Mouse (Mus musculus) embryonic facial prominence, embryonic 15.5 days (tissue): Measurements from ENCODE around the gene D930048N14Rik. TPM values are rescaled to one million over a fixed set of nuclear protein-coding genes. Genes with fewer than 3 reads are reported as not detected.
"Not testable (repeated sequence)": the region's sequence is repeated elsewhere in the genome, so short reads cannot be mapped to it uniquely, and the experiment has no call there.

Experiments
- ATAC-seq: fragments of 200-750 bp; cut with Nextera tagmentation; 2 replicates; pipeline ENCODE4 v1.8.0; 2017; ENCODE audit warnings: low read depth, moderate TSS enrichment; ENCODE audit not compliant: insufficient number of reproducible peaks, low FRiP score, low TSS enrichment
- H3K27ac ChIP-seq: fragments of 300-500 bp; sonication (generic); replicated peaks from 2 replicates; pipeline ENCODE4 v1.5.1; 2015; ENCODE audit warnings: mild to moderate bottlenecking, inconsistent platforms
- H3K27me3 ChIP-seq: fragments of 300-500 bp; sonication (generic); 2 replicates; pipeline ENCODE4 v1.6.1; 2015; ENCODE audit warnings: inconsistent platforms
- H3K36me3 ChIP-seq: fragments of 300-500 bp; sonication (generic); 2 replicates; pipeline ENCODE4 v1.6.1; 2015; ENCODE audit warnings: mild to moderate bottlenecking, inconsistent platforms
- H3K4me1 ChIP-seq: fragments of 300-500 bp; sonication (generic); 2 replicates; pipeline ENCODE4 v1.6.1; 2015; ENCODE audit warnings: inconsistent platforms
- H3K4me2 ChIP-seq: fragments of 300-500 bp; sonication (generic); replicated peaks from 2 replicates; pipeline ENCODE4 v1.6.1; 2015; ENCODE audit warnings: mild to moderate bottlenecking, inconsistent platforms
- H3K4me3 ChIP-seq: fragments of 300-500 bp; sonication (generic); replicated peaks from 2 replicates; pipeline ENCODE4 v1.5.1; 2015; ENCODE audit warnings: mild to moderate bottlenecking, inconsistent platforms
- H3K9ac ChIP-seq: fragments of 300-500 bp; sonication (generic); 2 replicates; pipeline ENCODE4 v1.6.1; 2015; ENCODE audit warnings: inconsistent platforms
- H3K9me3 ChIP-seq: fragments of 300-500 bp; sonication (generic); replicated peaks from 2 replicates; pipeline ENCODE4 v1.6.1; 2016; ENCODE audit warnings: inconsistent platforms
- WGBS: fragments of 180-500 bp; shearing (Covaris S2); methylation state at CpG from one replicate; pipeline ENCODE4 v1.1.7; 2015; 5-methylcytosine and 5-hydroxymethylcytosine counted together
- polyA plus RNA-seq: library from polyadenylated mRNA; unstranded; fragments of >200 nt; fragmentation: Nextera tagmentation; extraction: Ambion mirVana; gene quantifications from 2 replicates; pipeline ENCODE4 v1.2.1, GENCODE M21; 2015

D930048N14Rik gene
- polyA plus RNA-seq, 1 experiment from 2014 or later = 4.5 TPM

DNA sequence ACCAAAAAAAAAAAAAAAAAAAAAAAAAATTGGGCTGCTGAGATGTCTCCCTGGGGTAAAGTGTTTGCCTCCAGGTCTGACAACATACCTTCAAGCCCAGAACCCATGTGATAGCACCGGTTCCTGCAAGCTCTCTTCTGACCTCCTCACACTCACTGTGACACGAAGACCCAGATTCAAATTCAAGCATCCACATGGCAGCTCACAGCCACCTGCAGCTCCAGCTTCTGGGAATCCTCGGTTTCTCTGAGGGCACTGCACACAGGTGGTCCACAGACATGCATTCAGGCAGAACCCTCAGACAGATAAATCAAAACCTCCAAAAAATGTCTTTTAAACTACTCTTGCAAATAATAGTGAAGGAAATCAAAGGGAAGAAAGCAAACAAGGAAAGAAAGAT lies 28.7 kb downstream of the D930048N14Rik start:
- H3K4me1 ChIP-seq = peaks cover 4% of the 10 kb centered on the region; the same call in 1 of the 2 replicates
- no peaks in the 10 kb centered on the region for H3K9me3 ChIP-seq
- H3K27ac ChIP-seq = no peak overlapping the region
- no peak overlapping the region for H3K4me2 ChIP-seq
- H3K36me3 ChIP-seq = no peaks in the 10 kb centered on the region
- WGBS = 67% methylated on average over 3 of the region's 3 CpGs
- ATAC-seq = no peak
- no peak overlapping the region for H3K4me3 ChIP-seq
- H3K9ac ChIP-seq = no peak overlapping the region
- H3K27me3 ChIP-seq = no peaks in the 10 kb centered on the region

DNA sequence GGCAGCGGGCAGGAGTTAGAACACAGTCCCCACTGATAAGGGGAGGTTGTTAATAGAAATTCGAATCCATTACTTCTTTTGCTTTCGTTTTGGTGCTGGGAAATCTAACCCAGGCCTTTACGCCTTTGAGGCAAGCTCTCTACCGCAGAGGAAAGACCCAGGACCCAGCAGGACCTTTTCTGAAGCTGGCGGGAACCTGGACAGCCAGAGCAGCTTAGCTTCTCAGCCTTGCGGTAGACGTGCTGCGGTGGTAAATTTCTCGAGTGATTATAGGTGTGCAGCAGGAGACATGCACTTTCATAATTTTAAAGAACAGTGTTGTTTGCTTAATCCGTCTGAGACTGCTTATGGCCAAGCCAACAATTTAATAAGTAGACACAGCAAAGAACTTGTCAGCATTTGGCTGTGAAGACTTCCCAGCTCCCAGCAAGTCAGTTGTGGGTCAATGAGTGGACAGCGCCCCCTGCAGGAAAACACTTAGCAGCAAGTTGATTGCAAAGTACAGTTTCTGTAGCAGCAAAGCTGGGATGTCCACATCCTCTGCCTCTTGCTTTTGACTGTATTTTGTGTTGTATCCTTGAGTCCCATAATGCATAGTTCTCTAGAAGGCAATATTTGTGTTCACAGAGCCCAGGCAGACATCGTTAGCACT lies 30.7 kb downstream of the D930048N14Rik start:
- Histone ChIP-seq H3K9ac (no peak overlapping the region), H3K36me3 (0 out of 2 replicates have a peak, but pooled peaks cover 4% of the 10 kb centered on the region), H3K27ac (no peak overlapping the region; the same call in 1 of the 2 replicates), H3K4me3 (peak overlapping the region; percentile 7; the same call in 1 of the 2 replicates), H3K4me2 (peak overlapping the region; percentile 25), H3K4me1 (peaks cover 4% of the 10 kb centered on the region; the same call in 1 of the 2 replicates), H3K27me3 (no peaks in the 10 kb centered on the region), H3K9me3 (no peaks in the 10 kb centered on the region)
- peak; percentile 34; the same call in 1 of the 2 replicates for ATAC-seq
- 25% methylated on average over 13 of the region's 13 CpGs for WGBS

- Histone ChIP-seq H3K9ac (no peak overlapping the region), H3K9me3 (no peaks in the 10 kb centered on the region), H3K27ac (no peak overlapping the region), H3K4me2 (peak overlapping the region; percentile 25; the same call in 1 of the 2 replicates), H3K4me3 (0 out of 2 replicates have a peak overlapping the region, but pooled peaks have one; percentile 7), H3K36me3 (0 out of 2 replicates have a peak, but pooled peaks cover 4% of the 10 kb centered on the region), H3K27me3 (no peaks in the 10 kb centered on the region), H3K4me1 (peaks cover 4% of the 10 kb centered on the region; the same call in 1 of the 2 replicates)
- no peak for ATAC-seq
- 30% methylated on average over 8 of the region's 8 CpGs for WGBS
Observed at GRCm38 (mm10) chr11:51681976-51682374, 31.2 kb downstream of the D930048N14Rik start.

DNA sequence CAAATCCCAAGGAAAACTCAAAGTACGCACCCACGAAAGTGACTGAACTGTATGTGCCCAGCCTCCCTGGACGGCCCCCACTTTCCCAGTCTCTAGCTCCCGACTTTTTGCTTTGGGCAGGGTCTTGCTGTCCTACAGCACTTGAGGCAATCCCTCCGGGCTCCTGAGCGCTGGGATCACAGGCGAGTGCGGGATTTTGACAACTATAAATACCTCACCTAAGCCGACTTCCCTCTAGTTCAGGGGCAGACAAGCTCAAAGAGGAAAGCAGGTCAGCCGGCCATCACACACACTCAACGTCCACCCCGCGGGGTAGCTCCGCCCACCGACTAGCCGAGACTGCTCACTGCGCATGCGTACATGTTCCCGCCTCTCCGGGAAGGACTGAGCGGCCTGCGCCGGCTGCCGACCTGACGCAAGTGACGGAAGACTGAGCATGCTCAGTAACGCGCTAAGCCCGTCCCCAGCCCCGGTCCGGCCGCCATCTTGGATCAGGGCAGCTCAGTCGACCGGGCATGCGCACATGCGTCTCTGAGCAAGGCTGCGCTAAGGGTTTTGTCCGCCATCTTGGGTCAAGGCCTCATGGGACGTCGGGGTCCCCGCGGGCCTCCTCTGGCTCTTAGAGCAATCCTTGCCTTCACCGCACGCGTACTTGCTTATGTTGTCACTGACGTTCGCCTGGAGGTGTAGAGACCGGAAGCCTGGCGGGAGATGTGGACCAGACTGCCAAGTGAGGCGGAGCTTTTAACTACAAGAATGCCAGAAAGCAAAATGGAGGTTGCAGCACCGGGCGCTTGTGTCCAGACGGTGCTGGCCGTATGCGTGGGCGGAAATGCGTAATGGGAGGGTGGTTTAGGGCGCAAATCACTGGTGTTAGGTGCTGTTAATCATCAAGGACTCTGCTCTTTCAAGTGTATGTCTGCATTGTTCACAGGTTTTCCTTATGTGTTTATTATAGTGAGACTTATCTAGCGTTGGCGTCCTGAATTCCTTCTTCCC lies 37.9 kb downstream of the D930048N14Rik start, which contains the start of gene 0610009B22Rik:
TSS of gene 0610009B22Rik (minus strand) at position 545 of the 999 bp plus-strand sequence.
- H3K36me3 ChIP-seq = peaks cover 15% of the 10 kb centered on the region; the same call in 1 of the 2 replicates
- H3K4me2 ChIP-seq = peak within 1 kb of the TSS; percentile 76
- H3K9me3 ChIP-seq = no peaks in the 10 kb centered on the region
- H3K4me1 ChIP-seq = peaks cover 9% of the 10 kb centered on the region; the same call in 1 of the 2 replicates
- no peaks in the 10 kb centered on the region for H3K27me3 ChIP-seq
- H3K4me3 ChIP-seq = peak within 1 kb of the TSS; percentile 66
- peak; percentile 100 for ATAC-seq
- under 1% methylated on average over 60 of the region's 60 CpGs for WGBS
- H3K9ac ChIP-seq = peak within 1 kb of the TSS; percentile 58
- peak within 1 kb of the TSS; percentile 99 for H3K27ac ChIP-seq

DNA sequence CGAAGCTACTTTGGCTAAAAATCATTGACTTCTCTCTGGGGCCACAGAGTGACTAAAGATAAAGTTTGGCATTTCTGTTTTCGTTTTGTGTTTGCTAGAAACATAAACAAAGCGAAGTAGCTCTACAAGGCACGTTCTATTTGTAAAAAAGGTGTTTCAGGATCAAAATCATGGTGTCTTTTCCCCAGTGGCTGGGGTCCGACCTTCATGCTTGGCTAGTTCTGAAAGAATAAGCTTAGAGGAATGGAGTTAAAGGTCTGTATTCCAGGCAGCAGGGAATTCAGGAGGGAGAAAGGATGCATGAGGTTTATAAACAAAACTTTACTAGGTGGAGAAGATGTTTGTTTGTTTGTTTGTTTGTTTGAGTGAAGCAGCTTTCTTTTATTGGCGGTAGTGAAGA lies 38.6 kb downstream of the D930048N14Rik start:
- peak overlapping the region; percentile 48; the same call in 1 of the 2 replicates for H3K9ac ChIP-seq
- no peaks in the 10 kb centered on the region for H3K9me3 ChIP-seq
- 18% methylated on average over 6 of the region's 6 CpGs for WGBS
- H3K27ac ChIP-seq = peak overlapping the region; percentile 99
- H3K4me2 ChIP-seq = peak overlapping the region; percentile 76
- peaks cover 9% of the 10 kb centered on the region; the same call in 1 of the 2 replicates for H3K4me1 ChIP-seq
- no peaks in the 10 kb centered on the region for H3K27me3 ChIP-seq
- H3K4me3 ChIP-seq = peak overlapping the region; percentile 66
- peaks cover 15% of the 10 kb centered on the region; the same call in 1 of the 2 replicates for H3K36me3 ChIP-seq
- no peak for ATAC-seq

GRCm38 (mm10) chr11:51690597-51690996 lies 39.8 kb downstream of the D930048N14Rik start:
- H3K9me3 ChIP-seq, H3K27me3 ChIP-seq, H3K9ac ChIP-seq, H3K4me3 ChIP-seq, H3K27ac ChIP-seq, H3K4me1 ChIP-seq, H3K4me2 ChIP-seq, ATAC-seq: not testable (repeated sequence)
- 89% methylated on average over 2 of the region's 3 CpGs for WGBS
- H3K36me3 ChIP-seq = peaks cover 13% of the 10 kb centered on the region; the same call in 1 of the 2 replicates

- no peaks in the 10 kb centered on the region for H3K27me3 ChIP-seq
- 93% methylated on average over 3 of the region's 3 CpGs for WGBS
- no peak overlapping the region for H3K4me3 ChIP-seq
- H3K4me1 ChIP-seq = no peaks in the 10 kb centered on the region
- no peak overlapping the region for H3K4me2 ChIP-seq
- H3K9ac ChIP-seq = no peak overlapping the region
- no peak for ATAC-seq
- no peak overlapping the region for H3K27ac ChIP-seq
- peaks cover 47% of the 10 kb centered on the region for H3K36me3 ChIP-seq
- no peaks in the 10 kb centered on the region for H3K9me3 ChIP-seq
Observed at GRCm38 (mm10) chr11:51694984-51695383, 44.2 kb downstream of the D930048N14Rik start.

DNA sequence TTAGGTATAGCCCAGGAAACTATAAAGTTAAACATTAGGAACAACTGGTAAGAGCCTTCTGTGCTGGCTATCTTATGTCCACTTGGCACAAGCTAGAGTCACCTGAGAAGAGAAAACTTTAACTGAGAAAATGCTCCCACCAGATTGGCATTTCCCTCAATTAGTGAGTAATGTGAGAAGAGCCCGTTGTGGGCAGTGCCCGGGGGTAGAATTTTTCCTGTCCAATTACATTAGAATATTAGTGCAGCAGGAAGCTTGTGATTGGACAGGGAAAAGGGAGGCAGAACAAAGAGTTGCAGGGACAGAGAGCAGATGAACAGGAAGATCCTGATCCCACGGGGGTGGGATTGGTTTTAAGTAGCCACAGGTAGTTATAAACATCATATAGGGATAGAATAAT lies 52.1 kb downstream of the D930048N14Rik start:
- no peaks in the 10 kb centered on the region for H3K27me3 ChIP-seq
- ATAC-seq = no peak
- H3K4me3 ChIP-seq = no peak overlapping the region
- H3K9me3 ChIP-seq = no peaks in the 10 kb centered on the region
- H3K36me3 ChIP-seq = peaks cover 79% of the 10 kb centered on the region
- no peak overlapping the region for H3K4me2 ChIP-seq
- no peak overlapping the region for H3K9ac ChIP-seq
- H3K4me1 ChIP-seq = no peaks in the 10 kb centered on the region
- H3K27ac ChIP-seq = no peak overlapping the region
- WGBS = 19% methylated on average over 3 of the region's 3 CpGs

DNA sequence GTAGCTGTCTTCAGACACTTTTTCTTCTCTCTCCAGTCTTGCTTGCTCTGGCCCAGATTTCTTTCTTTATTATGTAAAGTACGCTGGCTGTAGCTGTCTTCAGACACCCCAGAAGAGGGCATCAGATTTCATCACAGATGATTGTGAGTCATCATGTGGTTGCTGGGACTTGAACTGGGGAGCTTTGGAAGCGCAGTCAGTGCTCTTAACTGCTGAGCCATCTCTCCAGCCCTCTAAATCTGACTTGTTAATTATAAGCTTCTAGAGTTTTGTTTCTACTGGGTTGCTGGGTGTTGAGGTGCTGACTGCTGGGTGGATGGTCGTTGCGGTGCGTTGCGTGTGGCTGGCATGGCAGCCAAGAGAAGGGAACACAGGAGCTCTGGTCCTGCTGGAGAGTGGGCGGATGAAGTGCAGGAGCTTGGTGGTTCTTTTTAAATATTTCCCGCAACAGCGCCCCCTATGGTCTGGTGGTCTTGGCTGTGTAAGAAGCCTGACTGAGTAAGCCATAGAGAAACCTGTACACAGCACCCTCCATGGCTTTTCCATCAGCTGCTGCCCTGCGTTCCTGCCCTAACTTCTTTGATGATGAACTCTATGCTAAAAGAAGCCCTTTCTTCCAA lies 52.7 kb downstream of the D930048N14Rik start:
- H3K9me3 ChIP-seq = no peaks in the 10 kb centered on the region
- no peak overlapping the region for H3K4me2 ChIP-seq
- no peak overlapping the region for H3K9ac ChIP-seq
- H3K36me3 ChIP-seq = peaks cover 78% of the 10 kb centered on the region
- H3K27me3 ChIP-seq = no peaks in the 10 kb centered on the region
- ATAC-seq = no peak
- no peaks in the 10 kb centered on the region for H3K4me1 ChIP-seq
- no peak overlapping the region for H3K27ac ChIP-seq
- WGBS = 58% methylated on average over 10 of the region's 10 CpGs
- H3K4me3 ChIP-seq = no peak overlapping the region

DNA sequence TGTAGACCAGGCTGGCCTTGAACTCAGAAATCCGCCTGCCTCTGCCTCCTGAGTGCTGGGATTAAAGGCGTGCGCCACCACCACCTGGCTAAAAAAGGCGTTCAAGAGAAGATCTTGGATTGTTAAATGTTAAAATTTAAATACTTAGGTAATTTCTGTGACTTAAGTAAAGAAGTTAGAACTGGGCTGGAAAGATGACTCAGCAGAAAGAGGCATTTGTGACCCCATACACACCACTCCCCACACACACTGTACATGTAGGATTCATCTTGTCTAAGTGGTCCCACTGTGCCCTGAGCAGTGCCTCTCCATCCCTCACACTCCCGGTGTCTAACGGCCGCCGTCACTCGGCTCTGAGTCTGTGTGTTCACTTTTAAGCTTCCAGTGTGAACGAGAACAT lies 55.7 kb downstream of the D930048N14Rik start:
- H3K4me2 ChIP-seq = no peak overlapping the region
- no peak overlapping the region for H3K27ac ChIP-seq
- H3K4me1 ChIP-seq = no peaks in the 10 kb centered on the region
- H3K4me3 ChIP-seq = no peak overlapping the region
- peaks cover 71% of the 10 kb centered on the region for H3K36me3 ChIP-seq
- no peaks in the 10 kb centered on the region for H3K9me3 ChIP-seq
- WGBS = 94% methylated on average over 10 of the region's 10 CpGs
- H3K9ac ChIP-seq = no peak overlapping the region
- H3K27me3 ChIP-seq = no peaks in the 10 kb centered on the region
- ATAC-seq = no peak
